Mouse (Mus musculus) kidney, embryonic 15.5 days (tissue): ENCODE measurements around the gene Rpl10a. TPM values are rescaled to one million over a fixed set of nuclear protein-coding genes. Genes with fewer than 3 reads are reported as not detected.
A peak's percentile ranks its signal among the peaks of the same experiment; 100 is the strongest.

ENCODE experiments used
- ATAC-seq: fragments of 200-750 bp; cut with Nextera tagmentation; replicated peaks from 2 replicates; pipeline ENCODE4 v1.8.0; 2017; ENCODE audit warnings: moderate TSS enrichment; ENCODE audit not compliant: low FRiP score
- H3K27ac ChIP-seq: fragments of 300-500 bp; sonication (generic); 2 replicates; pipeline ENCODE4 v1.5.1; 2015; ENCODE audit warnings: mild to moderate bottlenecking, inconsistent platforms
- H3K27me3 ChIP-seq: fragments of 300-500 bp; sonication (generic); 2 replicates; pipeline ENCODE4 v1.6.1; 2015; ENCODE audit warnings: inconsistent platforms
- H3K36me3 ChIP-seq: fragments of 300-500 bp; sonication (generic); 2 replicates; pipeline ENCODE4 v1.6.1; 2015; ENCODE audit warnings: inconsistent platforms
- H3K4me1 ChIP-seq: fragments of 300-500 bp; sonication (generic); 2 replicates; pipeline ENCODE4 v1.6.1; 2015; ENCODE audit warnings: inconsistent platforms
- H3K4me2 ChIP-seq: fragments of 300-500 bp; sonication (generic); 2 replicates; pipeline ENCODE4 v1.6.1; 2015; ENCODE audit warnings: moderate library complexity, mild to moderate bottlenecking, inconsistent platforms
- H3K4me3 ChIP-seq: fragments of 300-500 bp; sonication (generic); replicated peaks from 2 replicates; pipeline ENCODE4 v1.5.1; 2015; ENCODE audit warnings: mild to moderate bottlenecking, inconsistent platforms
- H3K9ac ChIP-seq: fragments of 300-500 bp; sonication (generic); 2 replicates; pipeline ENCODE4 v1.6.1; 2015; ENCODE audit warnings: mild to moderate bottlenecking, inconsistent platforms
- H3K9me3 ChIP-seq: fragments of 300-500 bp; sonication (generic); replicated peaks from 2 replicates; pipeline ENCODE4 v1.6.1; 2016; ENCODE audit warnings: inconsistent platforms
- WGBS: fragments of 180-500 bp; shearing (Covaris S2); methylation state at CpG from one replicate; pipeline ENCODE4 v1.1.7; 2015; ENCODE audit warnings: mixed read lengths; 5-methylcytosine and 5-hydroxymethylcytosine counted together
- polyA plus RNA-seq: library from polyadenylated mRNA; unstranded; fragments of >200 nt; fragmentation: Nextera tagmentation; extraction: Ambion mirVana; gene quantifications from 2 replicates; pipeline ENCODE4 v1.2.1, GENCODE M21; 2015

The Rpl10a gene
- polyA plus RNA-seq, 1 experiment from 2014 or later = 643 TPM

DNA sequence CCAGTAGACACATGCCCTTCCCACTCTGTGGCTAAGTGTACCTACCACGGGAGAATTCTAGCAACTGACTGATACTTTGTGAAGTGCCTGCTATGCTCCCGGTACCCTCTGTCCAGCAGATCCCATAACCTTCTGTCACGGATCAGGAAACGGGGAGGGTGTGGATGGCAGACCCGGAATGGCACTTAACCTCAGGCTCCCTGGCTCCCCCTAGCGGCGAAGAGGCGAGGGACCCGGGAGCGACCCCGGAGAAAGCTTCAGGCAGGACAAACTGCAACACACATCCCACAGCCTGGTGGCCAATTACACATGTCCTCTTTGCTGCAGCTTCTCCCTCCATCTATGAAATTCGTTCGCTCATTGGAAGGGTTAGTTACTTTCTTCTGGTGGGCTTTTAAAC lies 40.2 kb downstream of the Rpl10a start:
- H3K27me3 ChIP-seq = peaks cover 26% of the 10 kb centered on the region
- H3K27ac ChIP-seq = no peak overlapping the region
- H3K36me3 ChIP-seq = no peaks in the 10 kb centered on the region
- H3K4me2 ChIP-seq = no peak overlapping the region
- ATAC-seq = no peak; the same call in 1 of the 2 replicates
- WGBS = 6% methylated on average over 13 of the region's 13 CpGs
- H3K4me3 ChIP-seq = no peak overlapping the region
- no peaks in the 10 kb centered on the region for H3K9me3 ChIP-seq
- H3K9ac ChIP-seq = no peak overlapping the region
- H3K4me1 ChIP-seq = peaks cover 22% of the 10 kb centered on the region

DNA sequence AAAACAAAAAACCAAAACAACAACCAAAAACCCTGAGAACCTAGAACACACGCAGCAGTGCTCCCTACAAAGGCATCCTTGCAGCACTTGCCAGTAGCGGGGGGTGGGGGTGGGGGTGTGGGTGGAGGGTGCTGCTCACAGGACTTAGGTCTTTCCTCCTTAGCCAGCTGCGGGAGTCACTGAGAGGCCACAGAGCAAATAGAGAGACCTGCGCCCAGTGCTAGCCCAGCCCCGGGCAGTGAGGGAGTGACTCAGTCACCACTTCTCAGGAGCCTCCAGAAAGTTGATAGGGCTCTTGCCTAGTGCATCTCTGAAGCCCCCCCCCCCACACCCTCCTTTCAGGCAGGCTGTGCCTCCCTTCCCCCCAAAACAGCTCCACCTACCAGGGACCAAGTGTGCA lies 40.8 kb downstream of the Rpl10a start:
- H3K27me3 ChIP-seq = peaks cover 23% of the 10 kb centered on the region
- no peak overlapping the region for H3K9ac ChIP-seq
- no peaks in the 10 kb centered on the region for H3K36me3 ChIP-seq
- 70% methylated on average over 5 of the region's 5 CpGs for WGBS
- H3K4me1 ChIP-seq = peaks cover 17% of the 10 kb centered on the region
- no peak overlapping the region for H3K4me3 ChIP-seq
- no peaks in the 10 kb centered on the region for H3K9me3 ChIP-seq
- H3K27ac ChIP-seq = no peak overlapping the region
- no peak overlapping the region for H3K4me2 ChIP-seq
- no peak for ATAC-seq

DNA sequence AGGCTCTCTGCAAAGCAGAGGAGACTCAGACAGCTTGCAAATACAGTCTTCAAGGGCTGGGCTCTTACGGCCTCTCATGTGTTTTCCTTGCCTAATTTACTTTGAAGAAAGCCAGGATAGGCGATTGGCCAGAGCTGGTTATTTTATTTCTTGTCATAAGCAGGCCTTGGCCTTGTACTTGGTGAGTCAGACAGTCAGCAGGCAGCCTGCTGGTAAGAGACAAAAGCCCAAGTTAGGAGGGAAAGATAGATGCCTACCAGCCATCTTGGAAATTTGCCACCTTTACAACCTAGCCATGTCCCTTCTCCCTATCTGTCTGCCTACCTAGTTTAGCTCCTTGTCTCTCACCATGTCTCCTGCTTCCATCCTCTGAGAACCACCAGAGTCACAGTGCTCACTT lies 43.0 kb downstream of the Rpl10a start:
- no peak overlapping the region for H3K27ac ChIP-seq
- no peak for ATAC-seq
- no peaks in the 10 kb centered on the region for H3K9me3 ChIP-seq
- H3K36me3 ChIP-seq = no peaks in the 10 kb centered on the region
- peaks cover 24% of the 10 kb centered on the region for H3K27me3 ChIP-seq
- no peak overlapping the region for H3K4me3 ChIP-seq
- H3K4me2 ChIP-seq = no peak overlapping the region
- H3K4me1 ChIP-seq = peaks cover 22% of the 10 kb centered on the region
- H3K9ac ChIP-seq = no peak overlapping the region
- 71% methylated on average over 2 of the region's 2 CpGs for WGBS

DNA sequence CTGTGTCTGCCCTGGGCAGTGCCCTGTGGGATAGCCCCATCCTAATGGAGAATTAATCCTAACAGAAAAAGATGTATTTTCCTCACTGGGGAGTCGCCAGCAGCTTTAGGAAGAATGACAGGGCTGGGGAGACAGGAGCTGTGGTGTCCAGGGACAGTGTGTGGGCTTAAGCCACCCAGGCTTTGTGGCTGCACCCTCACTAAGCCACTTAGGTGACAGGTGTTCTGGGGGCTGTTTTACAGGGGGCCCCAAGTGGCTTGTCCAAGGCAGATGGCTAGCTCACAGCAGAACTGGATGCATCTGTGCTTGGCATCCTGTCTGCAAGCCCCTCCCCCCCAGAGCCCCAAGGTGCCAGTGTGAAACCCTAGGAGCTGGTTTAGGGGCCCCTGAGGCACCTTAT lies 43.7 kb downstream of the Rpl10a start:
- Histone ChIP-seq H3K27me3 (peaks cover 24% of the 10 kb centered on the region), H3K4me2 (no peak overlapping the region), H3K9me3 (no peaks in the 10 kb centered on the region), H3K36me3 (no peaks in the 10 kb centered on the region), H3K27ac (no peak overlapping the region), H3K4me1 (peaks cover 22% of the 10 kb centered on the region), H3K4me3 (no peak overlapping the region), H3K9ac (no peak overlapping the region)
- 74% methylated on average over 1 of the region's 1 CpGs for WGBS
- ATAC-seq = no peak

DNA sequence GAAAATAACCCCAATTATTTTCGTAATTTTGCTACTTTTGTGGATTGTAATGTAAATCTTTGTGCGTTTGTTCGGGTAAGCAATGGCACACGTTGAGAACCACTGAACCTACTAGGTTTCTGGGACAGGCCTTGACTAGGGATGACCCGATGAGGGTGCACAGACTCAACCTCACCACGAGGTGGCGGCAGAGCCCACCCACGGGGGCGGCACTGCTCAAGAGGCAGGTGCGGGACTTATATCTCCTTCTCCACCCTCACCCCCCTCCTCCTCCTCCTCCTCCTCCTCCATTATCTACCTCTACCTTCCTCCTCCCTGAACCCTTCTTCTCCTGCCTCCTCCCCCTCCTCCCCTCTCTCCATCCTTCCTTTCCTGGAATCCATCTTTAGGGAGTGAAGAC lies 45.5 kb downstream of the Rpl10a start:
- Histone ChIP-seq H3K4me3 (no peak overlapping the region), H3K27ac (no peak overlapping the region), H3K27me3 (peaks cover 32% of the 10 kb centered on the region), H3K36me3 (no peaks in the 10 kb centered on the region), H3K4me1 (peaks cover 17% of the 10 kb centered on the region), H3K4me2 (0 out of 2 replicates have a peak overlapping the region, but pooled peaks have one; percentile 45), H3K9me3 (no peaks in the 10 kb centered on the region), H3K9ac (no peak overlapping the region)
- 15% methylated on average over 10 of the region's 10 CpGs for WGBS
- 0 out of 2 replicates have a peak, but pooled peaks have one; percentile 35 for ATAC-seq

DNA sequence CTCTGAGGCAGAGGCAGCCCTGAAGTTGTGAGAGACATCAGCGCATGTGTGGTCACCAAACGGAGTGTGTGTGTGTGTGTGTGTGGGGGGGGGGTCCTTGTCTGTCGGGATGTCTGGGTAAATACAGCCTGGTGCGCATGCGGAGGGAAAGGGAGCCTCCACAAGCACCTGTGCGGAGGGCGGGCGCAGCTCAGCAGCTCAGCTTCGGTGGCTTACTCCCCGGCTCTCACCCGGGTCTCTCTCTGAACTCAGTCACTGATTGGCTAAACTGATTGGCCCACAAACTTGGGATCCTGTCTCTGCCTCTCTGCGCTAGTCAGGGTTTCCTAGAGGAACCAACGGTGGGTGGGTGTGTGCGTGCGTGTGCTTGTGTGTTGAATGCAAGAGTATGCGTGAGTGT lies 46.2 kb downstream of the Rpl10a start:
- H3K9ac ChIP-seq = 0 out of 2 replicates have a peak overlapping the region, but pooled peaks have one; percentile 8
- peaks cover 17% of the 10 kb centered on the region for H3K4me1 ChIP-seq
- peaks cover 32% of the 10 kb centered on the region for H3K27me3 ChIP-seq
- no peaks in the 10 kb centered on the region for H3K36me3 ChIP-seq
- no peak overlapping the region for H3K4me3 ChIP-seq
- WGBS = 14% methylated on average over 16 of the region's 16 CpGs
- peak overlapping the region; percentile 45 for H3K4me2 ChIP-seq
- no peak overlapping the region for H3K27ac ChIP-seq
- H3K9me3 ChIP-seq = no peaks in the 10 kb centered on the region
- ATAC-seq = 0 out of 2 replicates have a peak, but pooled peaks have one; percentile 20

DNA sequence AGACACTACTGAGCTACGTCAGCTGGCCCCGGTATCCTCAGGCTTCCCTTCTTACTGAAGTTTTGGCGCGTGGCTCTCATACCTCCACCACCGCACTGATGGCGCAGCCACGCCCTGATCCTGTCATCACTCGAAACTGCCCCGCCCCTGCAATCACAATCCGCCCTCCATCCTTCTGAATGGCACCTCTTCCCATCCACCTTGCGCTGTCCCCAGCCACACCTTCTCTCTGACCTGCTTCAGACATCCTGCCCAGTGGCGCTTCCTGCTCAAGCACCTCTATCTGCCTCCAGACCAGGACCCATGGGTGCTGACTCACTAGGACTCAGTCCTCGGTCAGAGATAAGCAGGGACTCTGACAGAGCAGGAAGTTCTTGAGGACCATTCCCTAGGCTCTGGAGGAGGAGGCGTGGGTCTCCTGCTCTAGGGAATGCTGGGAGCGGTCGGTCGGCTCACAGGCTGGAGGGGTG lies 47.4 kb downstream of the Rpl10a start:
- Histone ChIP-seq H3K36me3 (no peaks in the 10 kb centered on the region), H3K4me1 (peaks cover 17% of the 10 kb centered on the region), H3K27ac (no peak overlapping the region), H3K4me3 (no peak overlapping the region), H3K9me3 (no peaks in the 10 kb centered on the region), H3K9ac (no peak overlapping the region), H3K4me2 (peak overlapping the region; percentile 33; the same call in 1 of the 2 replicates), H3K27me3 (peaks cover 35% of the 10 kb centered on the region)
- peak; percentile 30; the same call in 1 of the 2 replicates for ATAC-seq
- WGBS = 12% methylated on average over 17 of the region's 17 CpGs

DNA sequence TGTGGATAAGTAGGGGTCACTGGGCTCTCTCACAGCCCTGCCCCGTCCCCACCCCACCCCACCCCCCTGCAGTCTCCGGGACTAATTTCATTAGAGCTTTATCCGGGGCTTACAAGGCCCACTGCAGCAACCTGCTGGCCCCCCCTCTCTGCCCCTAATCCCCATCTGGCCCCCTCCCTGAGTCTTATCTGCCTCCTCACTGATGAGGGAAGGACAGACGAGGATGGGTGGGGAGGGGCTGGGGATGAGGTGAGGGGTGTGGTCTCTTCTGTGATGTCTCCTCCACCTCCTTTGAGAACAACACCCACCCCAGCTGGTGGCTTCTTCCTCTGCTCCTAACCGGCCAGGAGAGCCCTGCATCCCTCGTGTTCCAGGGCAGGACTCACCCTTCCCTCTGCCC lies 52.0 kb downstream of the Rpl10a start:
- Histone ChIP-seq H3K4me2 (no peak overlapping the region), H3K36me3 (no peaks in the 10 kb centered on the region), H3K27ac (no peak overlapping the region), H3K4me1 (peaks cover 7% of the 10 kb centered on the region), H3K9ac (no peak overlapping the region), H3K9me3 (no peaks in the 10 kb centered on the region), H3K4me3 (no peak overlapping the region), H3K27me3 (peaks cover 20% of the 10 kb centered on the region)
- 16% methylated on average over 6 of the region's 6 CpGs for WGBS
- ATAC-seq = no peak

Other genes starting within 250 kb of the Rpl10a start
- gene Tcp11, start 247.8 kb upstream of the Rpl10a start, polyA plus RNA-seq = 5.8 and 6.1 TPM in 2 replicates
- gene Scube3, start 186.3 kb upstream of the Rpl10a start, polyA plus RNA-seq = 17.7 and 19.2 TPM in 2 replicates
- 36.3 and 40.1 TPM in 2 replicates for gene Zfp523, start 151.3 kb upstream of the Rpl10a start, polyA plus RNA-seq
- 6.7 and 7.5 TPM in 2 replicates for gene Def6, start 120.7 kb upstream of the Rpl10a start, polyA plus RNA-seq
- 2.3 and 2.7 TPM in 2 replicates for gene Ppard, start 95.8 kb upstream of the Rpl10a start, polyA plus RNA-seq
- 28.4 and 33.7 TPM in 2 replicates for gene Fance, start 15.0 kb upstream of the Rpl10a start, polyA plus RNA-seq
- gene Tead3, start 22.3 kb downstream of the Rpl10a start, polyA plus RNA-seq = 9.8 and 11.0 TPM in 2 replicates
- 5.6 and 6.4 TPM in 2 replicates for gene Tulp1, start 36.8 kb downstream of the Rpl10a start, polyA plus RNA-seq
- gene Fkbp5, start 189.1 kb downstream of the Rpl10a start, polyA plus RNA-seq = 31.1 and 35.0 TPM in 2 replicates
- gene Armc12, start 202.3 kb downstream of the Rpl10a start, polyA plus RNA-seq = not detected in 2 replicates
- not detected in 2 replicates for gene Clpsl2, start 220.9 kb downstream of the Rpl10a start, polyA plus RNA-seq
- gene Clps, start 232.3 kb downstream of the Rpl10a start, polyA plus RNA-seq = 0.78 and 2.6 TPM in 2 replicates
- gene Lhfpl5, start 247.2 kb downstream of the Rpl10a start, polyA plus RNA-seq = 0.54 and 0.91 TPM in 2 replicates